Mouse (Mus musculus) CH12.LX (cell line): ENCODE data around the gene Kiss1r. TPM values are rescaled to one million over a fixed set of nuclear protein-coding genes. Genes with fewer than 3 reads are reported as not detected.

Experiments
- DNase-seq: peaks from one replicate; pipeline ENCODE4 v3.0.0-alpha.2; 2013; ENCODE audit errors: extremely low read depth
- H3K27ac ChIP-seq: 2 replicates; pipeline ENCODE4 v1.5.1; 2012; ENCODE audit warnings: low read depth, mild to moderate bottlenecking, control low read depth, moderate library complexity; ENCODE audit not compliant: insufficient read depth
- H3K27me3 ChIP-seq: replicated peaks from 2 replicates; pipeline ENCODE3; 2012; ENCODE audit warnings: inconsistent platforms
- H3K36me3 ChIP-seq, 2 experiments: replicated peaks in 1 of 2; 2 replicates each; pipeline versions ENCODE3 to v1.6.1; 2012; ENCODE audit warnings: inconsistent platforms in 1 of 2, low read length in 1 of 2, mild to moderate bottlenecking in 1 of 2, mixed read lengths in 1 of 2, moderate library complexity in 1 of 2; ENCODE audit not compliant: control insufficient read depth in 1 of 2, insufficient read depth in 1 of 2
- H3K4me1 ChIP-seq, 2 experiments: 2 replicates each; pipeline ENCODE4 v1.6.1; 2012; ENCODE audit warnings: inconsistent platforms in 1 of 2, moderate library complexity in 1 of 2; ENCODE audit not compliant: insufficient read depth in 2 of 2, control insufficient read depth in 1 of 2
- H3K4me2 ChIP-seq: 2 replicates; pipeline ENCODE4 v1.6.1; 2012; ENCODE audit warnings: low read depth, mild to moderate bottlenecking, control low read depth; ENCODE audit not compliant: poor library complexity, insufficient read depth, severe bottlenecking
- H3K4me3 ChIP-seq, 3 experiments: fragments of 150-350 bp in 1 of 3; sonication (generic) in 1 of 3; replicated peaks in 1 of 3; 2 replicates each; pipeline versions ENCODE3 to v1.5.1; 2011 to 2012; ENCODE audit warnings: low read depth in 2 of 3, low read length in 2 of 3, mild to moderate bottlenecking in 2 of 3, moderate library complexity in 2 of 3, control low read depth in 1 of 3, improper control_type of control experiment in 1 of 3, inconsistent platforms in 1 of 3, mixed read lengths in 1 of 3; ENCODE audit not compliant: poor library complexity in 1 of 3
- H3K79me2 ChIP-seq: replicated peaks from 2 replicates; pipeline ENCODE4 v1.6.1; 2012; ENCODE audit warnings: mild to moderate bottlenecking, moderate library complexity; ENCODE audit not compliant: control insufficient read depth, poor library complexity, insufficient read depth, severe bottlenecking; ENCODE audit errors: extremely low read depth
- H3K9ac ChIP-seq: 2 replicates; pipeline ENCODE4 v1.6.1; 2012; ENCODE audit warnings: low read depth, mild to moderate bottlenecking, control low read depth, moderate library complexity; ENCODE audit not compliant: insufficient read depth
- H3K9me3 ChIP-seq: replicated peaks from 2 replicates; pipeline ENCODE3; 2012; ENCODE audit warnings: low read length, inconsistent platforms, mixed read lengths
- BHLHE40 ChIP-seq: IDR thresholded peaks from 2 replicates; pipeline ENCODE4 v1.6.1; 2011; ENCODE audit warnings: mild to moderate bottlenecking, low read depth, low read length, improper control_type of control experiment
- CHD2 ChIP-seq: IDR thresholded peaks from 2 replicates; pipeline ENCODE4 v1.6.1; 2011; ENCODE audit warnings: low read length, improper control_type of control experiment
- CTCF ChIP-seq, 2 experiments: IDR thresholded peaks in 1 of 2; conservative IDR thresholded peaks in 1 of 2; 2 replicates each; pipeline ENCODE4 v1.5.1; 2011 to 2012; ENCODE audit warnings: low read depth in 2 of 2, low read length in 2 of 2, improper control_type of control experiment in 1 of 2, inconsistent platforms in 1 of 2, mild to moderate bottlenecking in 1 of 2, moderate library complexity in 1 of 2
- ELF1 ChIP-seq: IDR thresholded peaks from 2 replicates; pipeline ENCODE4 v1.6.1; 2014; ENCODE audit warnings: low read depth, mild to moderate bottlenecking, inconsistent platforms, low read length, improper control_type of control experiment
- ETS1 ChIP-seq: conservative IDR thresholded peaks from 2 replicates; pipeline ENCODE4 v1.6.1; 2012; ENCODE audit warnings: low read depth, mild to moderate bottlenecking, inconsistent platforms, low read length, improper control_type of control experiment, moderate library complexity
- GABPA ChIP-seq: IDR thresholded peaks from 2 replicates; pipeline ENCODE4 v1.6.1; 2012; ENCODE audit warnings: low read depth, low read length, improper control_type of control experiment, inconsistent platforms; ENCODE audit not compliant: insufficient replicate concordance
- HCFC1 ChIP-seq: IDR thresholded peaks from 2 replicates; pipeline ENCODE4 v1.6.1; 2012; ENCODE audit warnings: low read depth, mild to moderate bottlenecking, inconsistent platforms, low read length, improper control_type of control experiment
- IRF4 ChIP-seq: IDR thresholded peaks from 2 replicates; pipeline ENCODE4 v1.6.1; 2014; ENCODE audit warnings: low read depth, mild to moderate bottlenecking, inconsistent platforms, low read length, improper control_type of control experiment
- JUND ChIP-seq: conservative IDR thresholded peaks from 2 replicates; pipeline ENCODE4 v1.6.1; 2011; ENCODE audit warnings: low read depth, low read length, improper control_type of control experiment
- KAT2A ChIP-seq: IDR thresholded peaks from 2 replicates; pipeline ENCODE4 v1.6.1; 2012; ENCODE audit warnings: low read length, improper control_type of control experiment, inconsistent platforms; ENCODE audit not compliant: insufficient replicate concordance
- MAFK ChIP-seq: IDR thresholded peaks from 2 replicates; pipeline ENCODE4 v1.6.1; 2011; ENCODE audit warnings: low read length, improper control_type of control experiment; ENCODE audit not compliant: insufficient replicate concordance
- MAX ChIP-seq: IDR thresholded peaks from 2 replicates; pipeline ENCODE4 v1.6.1; 2011; ENCODE audit warnings: low read length, improper control_type of control experiment
- MEF2A ChIP-seq: IDR thresholded peaks from 2 replicates; pipeline ENCODE4 v1.6.1; 2014; ENCODE audit warnings: low read depth, mild to moderate bottlenecking, inconsistent platforms, low read length, improper control_type of control experiment, borderline replicate concordance
- MXI1 ChIP-seq: IDR thresholded peaks from 2 replicates; pipeline ENCODE4 v1.6.1; 2011; ENCODE audit warnings: mild to moderate bottlenecking, low read depth, low read length, improper control_type of control experiment
- NELFE ChIP-seq: IDR thresholded peaks from 2 replicates; pipeline ENCODE4 v1.6.1; 2011; ENCODE audit warnings: low read depth, low read length, improper control_type of control experiment
- PAX5 ChIP-seq: IDR thresholded peaks from 2 replicates; pipeline ENCODE4 v1.6.1; 2012; ENCODE audit warnings: low read length, inconsistent platforms, mixed read lengths
- POLR2AphosphoS2 ChIP-seq: IDR thresholded peaks from 2 replicates; pipeline ENCODE4 v1.6.1; 2011; ENCODE audit warnings: low read depth, low read length, improper control_type of control experiment
- RCOR1 ChIP-seq: conservative IDR thresholded peaks from 2 replicates; pipeline ENCODE4 v1.6.1; 2012; ENCODE audit warnings: low read depth, mild to moderate bottlenecking, inconsistent platforms, low read length, improper control_type of control experiment
- SIN3A ChIP-seq: IDR thresholded peaks from 2 replicates; pipeline ENCODE4 v1.6.1; 2012; ENCODE audit warnings: low read length, improper control_type of control experiment, inconsistent platforms
- SMC3 ChIP-seq: IDR thresholded peaks from 2 replicates; pipeline ENCODE4 v1.6.1; 2011; ENCODE audit warnings: low read depth, low read length, improper control_type of control experiment
- TBP ChIP-seq: conservative IDR thresholded peaks from 2 replicates; pipeline ENCODE4 v1.6.1; 2011; ENCODE audit warnings: low read depth, low read length, improper control_type of control experiment
- TCF12 ChIP-seq: IDR thresholded peaks from 2 replicates; pipeline ENCODE4 v1.6.1; 2014; ENCODE audit warnings: low read depth, mild to moderate bottlenecking, inconsistent platforms, low read length, improper control_type of control experiment
- USF1 ChIP-seq: IDR thresholded peaks from 2 replicates; pipeline ENCODE4 v1.6.1; 2014; ENCODE audit warnings: low read depth, mild to moderate bottlenecking, inconsistent platforms, low read length, improper control_type of control experiment
- USF2 ChIP-seq: conservative IDR thresholded peaks from 2 replicates; pipeline ENCODE4 v1.6.1; 2011; ENCODE audit warnings: low read depth, low read length, improper control_type of control experiment
- ZC3H11A ChIP-seq: IDR thresholded peaks from 2 replicates; pipeline ENCODE4 v1.6.1; 2012; ENCODE audit warnings: low read depth, mild to moderate bottlenecking, inconsistent platforms, low read length, improper control_type of control experiment
- ZKSCAN1 ChIP-seq: IDR thresholded peaks from 2 replicates; pipeline ENCODE4 v1.6.1; 2012; ENCODE audit warnings: low read depth, inconsistent platforms, low read length, improper control_type of control experiment, borderline replicate concordance
- ZMIZ1 ChIP-seq: IDR thresholded peaks from 2 replicates; pipeline ENCODE4 v1.6.1; 2012; ENCODE audit warnings: low read depth, mild to moderate bottlenecking, inconsistent platforms, low read length, improper control_type of control experiment
- ZNF384 ChIP-seq: IDR thresholded peaks from 2 replicates; pipeline ENCODE4 v1.6.1; 2012; ENCODE audit warnings: low read depth, low read length, improper control_type of control experiment, inconsistent platforms
- dilution Hi-C: fragments of 300-500 bp; cut with MboI; formaldehyde crosslinking; loops from 2 replicates; pipeline ENCODE4 v1.14.3; 2020; ENCODE audit warnings: low sequenced_read_pairs; ENCODE audit not compliant: extremely low pct_unique_long_range_greater_than_20kb, extremely low pct_ligation_motif_present
- in situ Hi-C: fragments of 300-500 bp; cut with MboI; formaldehyde crosslinking; loops from 3 replicates; pipeline ENCODE4 v1.14.3; 2019; ENCODE audit warnings: low sequenced_read_pairs, low pct_ligation_motif_present, low pct_unique_long_range_greater_than_20kb, mixed read lengths
- polyA plus RNA-seq: library from polyadenylated mRNA; unstranded; fragments of >175 nt; gene quantifications from 2 replicates; pipeline ENCODE4 v1.2.1, GENCODE M21; 2012; ENCODE audit warnings: low read depth; ENCODE audit not compliant: insufficient read length
- total RNA-seq, 2 experiments: library from RNA; depleted of rRNA; stranded (reverse); fragments of 300-350 nt in 1 of 2; fragments of >200 nt in 1 of 2; gene quantifications; 2 replicates each; pipeline ENCODE4 v1.2.3; 2012 to 2014

The Kiss1r gene
- total and polyA plus RNA-seq, 3 experiments = 0.17 to 0.76 (median 0.24) TPM

- no peak overlapping the region for H3K27ac ChIP-seq
- H3K36me3 ChIP-seq = no peaks in the 10 kb centered on the region
- no peak for TF ChIP-seq HCFC1
- TF ChIP-seq TBP = no peak
- TF ChIP-seq MAX = peak; percentile 46; the same call in 1 of the 2 replicates
- TF ChIP-seq USF1 = no peak
- TF ChIP-seq ETS1 = no peak
- no peak for TF ChIP-seq USF2
- TF ChIP-seq MXI1 = 0 out of 2 replicates have a peak, but pooled peaks have one; percentile 28
- TF ChIP-seq JUND = no peak
- no peak for TF ChIP-seq ZKSCAN1
- no peak for TF ChIP-seq MAFK
- TF ChIP-seq NELFE = no peak
- no peak for TF ChIP-seq IRF4
- no peak for TF ChIP-seq GABPA
- TF ChIP-seq ZMIZ1 = no peak
- no peak for TF ChIP-seq POLR2AphosphoS2
- no peak for TF ChIP-seq KAT2A
- peak; percentile 63 for TF ChIP-seq CHD2
- TF ChIP-seq PAX5 = no peak
- no peak for TF ChIP-seq MEF2A
- no peak overlapping the region for H3K4me3 ChIP-seq
- no peaks in the 10 kb centered on the region for H3K79me2 ChIP-seq
- no peak overlapping the region for H3K9ac ChIP-seq
- no peaks in the 10 kb centered on the region for H3K27me3 ChIP-seq
- H3K9me3 ChIP-seq = no peaks in the 10 kb centered on the region
- dilution Hi-C loops = no loop called here
- peak; percentile 43 for DNase-seq
- peaks cover 20 to 40% of the 10 kb centered on the region in 2 experiments for H3K4me1 ChIP-seq
- no peak overlapping the region; the same call in 1 of the 2 replicates for H3K4me2 ChIP-seq
- in situ Hi-C loops = no loop called here
These were observed 39.6 kb upstream of the Kiss1r start for GRCm38 (mm10) chr10:79877174-79877573.

GRCm38 (mm10) chr10:79877757-79878156 is 39.0 kb upstream of the Kiss1r start:
- H3K4me2 ChIP-seq = peak overlapping the region; percentile 8; the same call in 1 of the 2 replicates
- no peak overlapping the region for H3K4me3 ChIP-seq
- dilution Hi-C loops = no loop called here
- no peak for DNase-seq
- TF ChIP-seq USF1 (no peak), POLR2AphosphoS2 (no peak), SIN3A (no peak), JUND (no peak), RCOR1 (no peak), ZNF384 (no peak), CTCF (conservative IDR thresholded peaks at IDR 0.05 in 1 of 2, IDR thresholded peaks at IDR 0.05 in 1 of 2; ENCODE audit: low read depth in 2 of 2, low read length in 2 of 2) (no peak), BHLHE40 (no peak), ETS1 (no peak), CHD2 (no peak), ZC3H11A (no peak), SMC3 (no peak), GABPA (no peak), MEF2A (no peak), NELFE (no peak), ELF1 (no peak), PAX5 (no peak), TCF12 (no peak)
- no peaks in the 10 kb centered on the region for H3K79me2 ChIP-seq
- H3K27me3 ChIP-seq = no peaks in the 10 kb centered on the region
- H3K9me3 ChIP-seq = no peaks in the 10 kb centered on the region
- H3K9ac ChIP-seq = no peak overlapping the region
- no peak overlapping the region for H3K27ac ChIP-seq
- peaks cover 20 to 39% of the 10 kb centered on the region in 2 experiments for H3K4me1 ChIP-seq
- no peaks in the 10 kb centered on the region for H3K36me3 ChIP-seq
- in situ Hi-C loops = no loop called here
